Mouse (Mus musculus): ENCODE results near the gene Myl4. TPM values are rescaled to one million over a fixed set of nuclear protein-coding genes. Genes with fewer than 3 reads are reported as not detected.
"Not testable (repeated sequence)": the region's sequence is repeated elsewhere in the genome, so short reads cannot be mapped to it uniquely, and the experiment has no call there.

Myl4 gene
- polyA plus RNA-seq (2014; fragmentation: Nextera tagmentation; extraction: Ambion mirVana), result 391 and 492 TPM in 2 replicates

- peak within 1 kb of the TSS; percentile 100 for H3K9ac ChIP-seq (ENCODE audit: low read depth, low read length)
- peak; percentile 97 for ATAC-seq (ENCODE audit: low read depth)
Measured at GRCm38 (mm10) chr11:104550406-104550974, at the start of gene Myl4, which contains the start of gene Cdc27. Myl4 (plus strand) TSS chr11:104550663. Cdc27 (minus strand) TSS chr11:104550620.

GRCm38 (mm10) chr11:104508455-104508854 lies 42.0 kb upstream of the Myl4 start:
- H3K4me2 ChIP-seq (ENCODE audit: low read depth, low read length), result no peak overlapping the region
- DNase-seq (ENCODE audit: low spot score) (no peak), ATAC-seq (ENCODE audit: low read depth) (no peak)
- no peak overlapping the region for H3K9ac ChIP-seq (ENCODE audit: low read depth, low read length)
- no peaks in the 10 kb centered on the region for H3K9me3 ChIP-seq (ENCODE audit: control insufficient read depth, low read length)
- H3K4me1 ChIP-seq (ENCODE audit: control insufficient read depth, insufficient read depth, low read length), result no peaks in the 10 kb centered on the region
- H3K27ac ChIP-seq (replicated peaks; ENCODE audit: low read depth, low read length), result no peak overlapping the region
- H3K27me3 ChIP-seq (replicated peaks; ENCODE audit: control insufficient read depth, insufficient read depth, low read length), result no peaks in the 10 kb centered on the region
- no peak overlapping the region for H3K4me3 ChIP-seq (ENCODE audit: low read depth, low read length)
- H3K36me3 ChIP-seq (ENCODE audit: control insufficient read depth, insufficient read depth, low read length), result peaks cover 84% of the 10 kb centered on the region
- 97% methylated on average over 3 of the region's 4 CpGs for WGBS

More at GRCm38 (mm10) chr11:104550406-104550974, at the start of gene Myl4, which contains the start of gene Cdc27:
- Histone ChIP-seq H3K27me3 (replicated peaks; ENCODE audit: control insufficient read depth, insufficient read depth, low read length) (no peaks in the 10 kb centered on the region), H3K4me1 (ENCODE audit: control insufficient read depth, insufficient read depth, low read length) (peaks cover 13% of the 10 kb centered on the region), H3K36me3 (ENCODE audit: control insufficient read depth, insufficient read depth, low read length) (no peaks in the 10 kb centered on the region), H3K27ac (replicated peaks; ENCODE audit: low read depth, low read length) (peak within 1 kb of the TSS; percentile 95), H3K4me2 (ENCODE audit: low read depth, low read length) (peak within 1 kb of the TSS; percentile 70), H3K9me3 (ENCODE audit: control insufficient read depth, low read length) (no peaks in the 10 kb centered on the region), H3K4me3 (ENCODE audit: low read depth, low read length) (peak within 1 kb of the TSS; percentile 97)
- under 1% methylated on average over 35 of the region's 35 CpGs for WGBS
- peak; percentile 98 for DNase-seq (ENCODE audit: low spot score)

- Histone ChIP-seq H3K27ac (replicated peaks; ENCODE audit: low read depth, low read length) (no peak overlapping the region), H3K9me3 (ENCODE audit: control insufficient read depth, low read length) (no peaks in the 10 kb centered on the region), H3K4me2 (ENCODE audit: low read depth, low read length) (no peak overlapping the region), H3K4me1 (ENCODE audit: control insufficient read depth, insufficient read depth, low read length) (no peaks in the 10 kb centered on the region), H3K36me3 (ENCODE audit: control insufficient read depth, insufficient read depth, low read length) (peaks cover 85% of the 10 kb centered on the region), H3K4me3 (ENCODE audit: low read depth, low read length) (no peak overlapping the region), H3K27me3 (replicated peaks; ENCODE audit: control insufficient read depth, insufficient read depth, low read length) (no peaks in the 10 kb centered on the region), H3K9ac (ENCODE audit: low read depth, low read length) (no peak overlapping the region)
- ATAC-seq (ENCODE audit: low read depth) (no peak), DNase-seq (ENCODE audit: low spot score) (peak; percentile 24)
- 93% methylated on average over 2 of the region's 2 CpGs for WGBS
Measured at GRCm38 (mm10) chr11:104510606-104511005, 39.9 kb upstream of the Myl4 start.

- Histone ChIP-seq H3K36me3 (ENCODE audit: control insufficient read depth, insufficient read depth, low read length) (peaks cover 85% of the 10 kb centered on the region), H3K4me2 (ENCODE audit: low read depth, low read length) (no peak overlapping the region), H3K9me3 (ENCODE audit: control insufficient read depth, low read length) (no peaks in the 10 kb centered on the region), H3K4me3 (ENCODE audit: low read depth, low read length) (no peak overlapping the region), H3K27ac (replicated peaks; ENCODE audit: low read depth, low read length) (no peak overlapping the region), H3K27me3 (replicated peaks; ENCODE audit: control insufficient read depth, insufficient read depth, low read length) (no peaks in the 10 kb centered on the region), H3K9ac (ENCODE audit: low read depth, low read length) (no peak overlapping the region), H3K4me1 (ENCODE audit: control insufficient read depth, insufficient read depth, low read length) (no peaks in the 10 kb centered on the region)
- ATAC-seq (ENCODE audit: low read depth) (no peak), DNase-seq (ENCODE audit: low spot score) (no peak)
- WGBS, result 95% methylated on average over 4 of the region's 4 CpGs
Measured at GRCm38 (mm10) chr11:104512436-104512835, 38.0 kb upstream of the Myl4 start.

- 91% methylated on average over 6 of the region's 6 CpGs for whole genome bisulfite sequencing
- Histone ChIP-seq H3K4me1 (ENCODE audit: control insufficient read depth, insufficient read depth, low read length) (no peaks in the 10 kb centered on the region), H3K4me2 (ENCODE audit: low read depth, low read length) (no peak overlapping the region), H3K4me3 (ENCODE audit: low read depth, low read length) (no peak overlapping the region), H3K9ac (ENCODE audit: low read depth, low read length) (no peak overlapping the region), H3K36me3 (ENCODE audit: control insufficient read depth, insufficient read depth, low read length) (peaks cover 77% of the 10 kb centered on the region), H3K27me3 (replicated peaks; ENCODE audit: control insufficient read depth, insufficient read depth, low read length) (no peaks in the 10 kb centered on the region), H3K9me3 (ENCODE audit: control insufficient read depth, low read length) (no peaks in the 10 kb centered on the region), H3K27ac (replicated peaks; ENCODE audit: low read depth, low read length) (no peak overlapping the region)
- DNase-seq (ENCODE audit: low spot score), result no peak
- ATAC-seq (ENCODE audit: low read depth), result no peak
Measured at GRCm38 (mm10) chr11:104525935-104526334, 24.5 kb upstream of the Myl4 start.

- no peak for DNase-seq (ENCODE audit: low spot score)
- no peak overlapping the region for H3K4me2 ChIP-seq (ENCODE audit: low read depth, low read length)
- H3K9ac ChIP-seq (ENCODE audit: low read depth, low read length), result no peak overlapping the region
- no peak overlapping the region for H3K4me3 ChIP-seq (ENCODE audit: low read depth, low read length)
- ATAC-seq (ENCODE audit: low read depth), result no peak
- no peaks in the 10 kb centered on the region for H3K9me3 ChIP-seq (ENCODE audit: control insufficient read depth, low read length)
- H3K36me3 ChIP-seq (ENCODE audit: control insufficient read depth, insufficient read depth, low read length), result peaks cover 41% of the 10 kb centered on the region
- no peak overlapping the region for H3K27ac ChIP-seq (replicated peaks; ENCODE audit: low read depth, low read length)
- H3K4me1 ChIP-seq (ENCODE audit: control insufficient read depth, insufficient read depth, low read length), result no peaks in the 10 kb centered on the region
- H3K27me3 ChIP-seq (replicated peaks; ENCODE audit: control insufficient read depth, insufficient read depth, low read length), result no peaks in the 10 kb centered on the region
- 87% methylated on average over 2 of the region's 2 CpGs for WGBS
Measured at GRCm38 (mm10) chr11:104536843-104537242, 13.6 kb upstream of the Myl4 start.

GRCm38 (mm10) chr11:104537945-104538555 lies 12.4 kb upstream of the Myl4 start:
- no peaks in the 10 kb centered on the region for H3K4me1 ChIP-seq (ENCODE audit: control insufficient read depth, insufficient read depth, low read length)
- no peak for DNase-seq (ENCODE audit: low spot score)
- no peak overlapping the region for H3K27ac ChIP-seq (replicated peaks; ENCODE audit: low read depth, low read length)
- no peak overlapping the region for H3K4me2 ChIP-seq (ENCODE audit: low read depth, low read length)
- peaks cover 29% of the 10 kb centered on the region for H3K36me3 ChIP-seq (ENCODE audit: control insufficient read depth, insufficient read depth, low read length)
- no peak for ATAC-seq (ENCODE audit: low read depth)
- 96% methylated on average over 2 of the region's 2 CpGs for WGBS
- H3K9me3 ChIP-seq (ENCODE audit: control insufficient read depth, low read length), result no peaks in the 10 kb centered on the region
- no peak overlapping the region for H3K9ac ChIP-seq (ENCODE audit: low read depth, low read length)
- no peaks in the 10 kb centered on the region for H3K27me3 ChIP-seq (replicated peaks; ENCODE audit: control insufficient read depth, insufficient read depth, low read length)
- no peak overlapping the region for H3K4me3 ChIP-seq (ENCODE audit: low read depth, low read length)

GRCm38 (mm10) chr11:104539811-104540210 lies 10.7 kb upstream of the Myl4 start:
- 95% methylated on average over 5 of the region's 5 CpGs for WGBS
- DNase-seq (ENCODE audit: low spot score) (no peak), ATAC-seq (ENCODE audit: low read depth) (no peak)
- no peak overlapping the region for H3K27ac ChIP-seq (replicated peaks; ENCODE audit: low read depth, low read length)
- H3K9me3 ChIP-seq (ENCODE audit: control insufficient read depth, low read length), result no peaks in the 10 kb centered on the region
- H3K36me3 ChIP-seq (ENCODE audit: control insufficient read depth, insufficient read depth, low read length), result peaks cover 16% of the 10 kb centered on the region
- no peak overlapping the region for H3K4me2 ChIP-seq (ENCODE audit: low read depth, low read length)
- H3K4me3 ChIP-seq (ENCODE audit: low read depth, low read length), result no peak overlapping the region
- H3K4me1 ChIP-seq (ENCODE audit: control insufficient read depth, insufficient read depth, low read length), result no peaks in the 10 kb centered on the region
- no peaks in the 10 kb centered on the region for H3K27me3 ChIP-seq (replicated peaks; ENCODE audit: control insufficient read depth, insufficient read depth, low read length)
- H3K9ac ChIP-seq (ENCODE audit: low read depth, low read length), result no peak overlapping the region

- not testable (repeated sequence) for H3K27ac ChIP-seq (replicated peaks; ENCODE audit: low read depth, low read length); DNase-seq (ENCODE audit: low spot score); H3K4me2 ChIP-seq (ENCODE audit: low read depth, low read length); H3K4me3 ChIP-seq (ENCODE audit: low read depth, low read length); H3K9me3 ChIP-seq (ENCODE audit: control insufficient read depth, low read length); H3K4me1 ChIP-seq (ENCODE audit: control insufficient read depth, insufficient read depth, low read length); ATAC-seq (ENCODE audit: low read depth); H3K27me3 ChIP-seq (replicated peaks; ENCODE audit: control insufficient read depth, insufficient read depth, low read length); H3K9ac ChIP-seq (ENCODE audit: low read depth, low read length)
- WGBS, result 94% methylated on average over 2 of the region's 2 CpGs
- H3K36me3 ChIP-seq (ENCODE audit: control insufficient read depth, insufficient read depth, low read length), result peaks cover 16% of the 10 kb centered on the region
Measured at GRCm38 (mm10) chr11:104543337-104543736, 7.1 kb upstream of the Myl4 start.
